Mouse (Mus musculus) limb, embryonic 11.5 days (tissue): Measurements from ENCODE around the gene Gm17660. TPM values are rescaled to one million over a fixed set of nuclear protein-coding genes. Genes with fewer than 3 reads are reported as not detected.

Source experiments
- ATAC-seq: fragments of 200-750 bp; cut with Nextera tagmentation; 2 replicates; pipeline ENCODE4 v1.8.0; 2017; ENCODE audit warnings: low read depth; ENCODE audit not compliant: insufficient number of reproducible peaks, low FRiP score, low TSS enrichment
- DNase-seq: peaks from one replicate; pipeline ENCODE4 v3.0.0-alpha.2; 2015; ENCODE audit warnings: low spot score
- H3K27ac ChIP-seq: fragments of 300-500 bp; sonication (generic); replicated peaks from 2 replicates; pipeline ENCODE4 v1.5.1; 2014; ENCODE audit warnings: low read depth, mild to moderate bottlenecking, low read length
- H3K27me3 ChIP-seq: fragments of 300-500 bp; sonication (generic); 2 replicates; pipeline ENCODE4 v1.6.1; 2014; ENCODE audit warnings: mild to moderate bottlenecking, low read length, mixed read lengths; ENCODE audit not compliant: control insufficient read depth, insufficient read depth
- H3K36me3 ChIP-seq: fragments of 300-500 bp; sonication (generic); 2 replicates; pipeline ENCODE4 v1.6.1; 2014; ENCODE audit warnings: mild to moderate bottlenecking, low read length, moderate library complexity, mixed read lengths; ENCODE audit not compliant: control insufficient read depth, insufficient read depth
- H3K4me1 ChIP-seq: fragments of 300-500 bp; sonication (generic); 2 replicates; pipeline ENCODE4 v1.6.1; 2014; ENCODE audit warnings: low read length, mixed read lengths; ENCODE audit not compliant: control insufficient read depth, insufficient read depth
- H3K4me2 ChIP-seq: fragments of 300-500 bp; sonication (generic); 2 replicates; pipeline ENCODE4 v1.6.1; 2014; ENCODE audit warnings: low read depth, mild to moderate bottlenecking, moderate library complexity; ENCODE audit not compliant: severe bottlenecking
- H3K4me3 ChIP-seq: fragments of 300-500 bp; sonication (generic); 2 replicates; pipeline ENCODE4 v1.5.1; 2014; ENCODE audit warnings: low read depth, low read length
- H3K9ac ChIP-seq: fragments of 300-500 bp; sonication (generic); 2 replicates; pipeline ENCODE4 v1.6.1; 2014; ENCODE audit warnings: mild to moderate bottlenecking, low read length
- H3K9me3 ChIP-seq: fragments of 300-500 bp; sonication (generic); 2 replicates; pipeline ENCODE4 v1.6.1; 2016; ENCODE audit warnings: low read length; ENCODE audit not compliant: control insufficient read depth
- WGBS: fragments of 180-500 bp; shearing (Covaris S2); extraction: QIAGEN DNeasy Blood & Tissue Kit; methylation state at CpG from one replicate; pipeline ENCODE4 v1.1.7; 2014; 5-methylcytosine and 5-hydroxymethylcytosine counted together
- polyA plus RNA-seq: library from polyadenylated mRNA; unstranded; fragments of >200 nt; fragmentation: Nextera tagmentation; extraction: Ambion mirVana; gene quantifications from 2 replicates; pipeline ENCODE4 v1.2.1, GENCODE M21; 2014

The Gm17660 gene
- polyA plus RNA-seq, 1 experiment from 2014 or later, result not detected

DNA sequence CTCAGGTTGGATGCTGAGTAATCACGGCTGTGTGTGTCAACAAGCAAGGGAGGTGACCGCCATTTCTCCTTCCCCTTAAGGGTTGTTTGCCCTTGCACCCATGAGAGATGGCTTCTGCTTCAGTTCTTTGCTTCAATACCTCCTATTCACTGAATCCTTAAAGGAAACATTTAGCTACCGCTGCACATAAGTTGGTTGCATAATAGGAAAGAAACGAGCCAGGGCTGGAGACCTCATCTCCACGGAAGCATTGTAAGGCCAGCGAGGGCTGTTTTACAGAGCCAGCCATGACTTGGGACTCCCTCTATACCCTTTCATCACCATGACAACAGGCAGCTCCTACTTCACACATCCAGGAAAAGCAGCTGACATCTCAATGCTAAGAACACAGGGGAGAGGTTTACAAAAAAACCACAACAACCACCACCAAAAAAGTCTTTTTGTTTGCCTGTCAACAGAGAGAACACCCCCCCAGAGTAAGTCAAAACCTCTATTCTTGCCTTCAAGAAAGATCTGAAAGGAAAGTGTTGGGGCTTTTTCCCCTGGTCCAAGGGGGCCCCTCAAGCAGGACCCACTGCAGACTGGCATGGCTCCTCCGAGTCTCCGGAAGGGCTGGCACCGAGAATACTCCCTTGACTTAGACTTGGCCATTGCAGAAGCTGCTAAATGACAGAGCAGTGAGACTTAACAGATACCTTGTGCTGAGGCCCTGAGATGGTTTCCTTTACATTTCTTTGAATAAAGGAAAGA, 32.9 kb upstream of the Gm17660 start:
- 43% methylated on average over 9 of the region's 9 CpGs for WGBS
- Histone ChIP-seq H3K27ac (no peak overlapping the region), H3K4me2 (no peak overlapping the region), H3K4me1 (peaks cover 36% of the 10 kb centered on the region), H3K36me3 (no peaks in the 10 kb centered on the region), H3K9ac (no peak overlapping the region), H3K9me3 (no peaks in the 10 kb centered on the region), H3K4me3 (no peak overlapping the region), H3K27me3 (no peaks in the 10 kb centered on the region)
- DNase-seq (no peak), ATAC-seq (no peak)

DNA sequence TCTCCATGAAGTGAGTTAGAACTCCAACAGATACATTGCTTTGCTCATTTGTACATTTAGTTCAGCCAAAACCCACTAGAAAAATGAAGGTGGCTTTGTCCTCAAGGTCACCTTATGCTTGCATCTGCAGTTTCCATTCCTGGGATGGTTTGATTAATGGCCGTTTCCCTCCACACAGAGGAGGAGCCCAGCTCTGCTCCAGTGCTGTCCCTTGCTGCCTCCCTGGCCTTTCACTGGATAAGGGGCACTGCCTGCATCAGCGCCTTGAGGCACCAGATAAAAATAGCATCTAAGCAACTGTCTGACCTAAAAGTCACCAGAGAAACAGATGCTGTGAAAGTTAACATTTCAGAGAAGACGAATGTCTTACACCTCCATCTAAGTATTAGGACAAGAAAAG, 32.1 kb upstream of the Gm17660 start:
- Histone ChIP-seq H3K4me2 (peak overlapping the region; percentile 28; the same call in 1 of the 2 replicates), H3K4me3 (no peak overlapping the region), H3K9ac (no peak overlapping the region), H3K27me3 (no peaks in the 10 kb centered on the region), H3K27ac (no peak overlapping the region), H3K9me3 (no peaks in the 10 kb centered on the region), H3K4me1 (peaks cover 36% of the 10 kb centered on the region), H3K36me3 (no peaks in the 10 kb centered on the region)
- DNase-seq (no peak), ATAC-seq (no peak)
- 37% methylated on average over 3 of the region's 3 CpGs for WGBS

DNA sequence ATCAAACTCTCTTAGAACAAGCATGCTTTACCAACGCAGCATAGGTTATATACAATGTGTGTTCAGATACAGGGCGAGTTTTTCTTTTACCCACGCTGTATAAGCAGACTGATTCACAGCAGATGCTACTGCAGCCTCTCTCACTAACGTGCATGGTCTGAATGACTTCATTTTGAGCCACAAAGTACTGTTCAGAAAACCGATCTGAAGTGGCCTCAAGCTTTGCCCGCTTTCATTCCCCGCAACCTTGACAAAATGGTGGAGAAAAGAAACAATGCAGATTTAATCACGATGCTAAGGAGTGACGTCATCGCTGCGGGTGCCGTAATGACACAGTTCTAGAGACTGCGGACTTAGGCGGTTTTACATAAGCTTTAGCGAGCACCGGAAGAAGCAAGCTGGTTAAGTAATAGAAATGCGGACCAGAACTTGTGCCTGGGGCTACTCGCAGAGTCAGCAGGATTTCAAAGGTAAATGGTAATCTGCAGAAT, 31.5 kb upstream of the Gm17660 start:
- Histone ChIP-seq H3K4me2 (peak overlapping the region; percentile 28), H3K9me3 (no peaks in the 10 kb centered on the region), H3K27ac (0 out of 2 replicates have a peak overlapping the region, but pooled peaks have one; percentile 14), H3K27me3 (no peaks in the 10 kb centered on the region), H3K36me3 (no peaks in the 10 kb centered on the region), H3K4me1 (peaks cover 36% of the 10 kb centered on the region), H3K4me3 (no peak overlapping the region), H3K9ac (no peak overlapping the region)
- WGBS, result 27% methylated on average over 18 of the region's 18 CpGs
- ATAC-seq (0 out of 2 replicates have a peak, but pooled peaks have one; percentile 13), DNase-seq (peak; percentile 56)

DNA sequence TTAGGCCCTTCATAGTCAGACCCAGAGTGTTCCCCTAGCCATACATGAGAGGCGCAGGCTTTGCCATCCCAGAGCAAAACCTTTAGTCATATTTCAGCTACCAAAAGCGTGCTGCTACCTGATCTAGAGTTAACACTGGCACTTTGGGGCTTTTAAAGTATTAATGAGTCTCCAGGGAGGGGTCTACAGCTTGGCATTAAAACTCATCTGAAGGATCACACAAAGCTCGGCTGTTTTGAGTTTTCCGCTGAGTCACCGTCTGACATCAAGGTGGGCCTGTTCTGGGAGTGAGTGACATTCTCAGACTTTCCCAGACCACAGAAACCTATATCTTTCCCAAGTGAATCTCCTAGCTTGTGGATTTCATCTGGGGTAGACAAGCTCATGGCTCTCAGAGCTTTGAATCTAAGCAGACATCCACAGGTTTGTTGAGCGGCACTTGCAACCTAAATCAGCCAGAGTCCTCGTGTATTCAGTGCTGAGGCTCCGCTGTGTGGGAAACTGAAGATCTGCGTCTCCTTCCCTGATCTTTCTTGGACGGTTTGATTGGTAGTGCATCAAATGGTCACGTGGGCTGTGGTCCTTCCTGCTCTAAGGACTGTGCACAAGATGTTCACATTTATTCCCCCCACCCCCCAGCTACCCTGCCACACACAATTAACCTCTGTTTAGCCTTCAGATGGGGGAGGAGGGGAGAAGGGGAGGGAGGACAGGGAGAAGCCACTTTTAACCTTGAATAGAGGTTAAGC, 30.9 kb upstream of the Gm17660 start:
- H3K4me3 ChIP-seq, result no peak overlapping the region
- no peak overlapping the region for H3K9ac ChIP-seq
- DNase-seq (peak; percentile 39), ATAC-seq (peak; percentile 33)
- no peaks in the 10 kb centered on the region for H3K36me3 ChIP-seq
- 49% methylated on average over 11 of the region's 11 CpGs for WGBS
- no peak overlapping the region for H3K27ac ChIP-seq
- no peaks in the 10 kb centered on the region for H3K27me3 ChIP-seq
- H3K9me3 ChIP-seq, result no peaks in the 10 kb centered on the region
- H3K4me2 ChIP-seq, result peak overlapping the region; percentile 28; the same call in 1 of the 2 replicates
- H3K4me1 ChIP-seq, result peaks cover 30% of the 10 kb centered on the region

DNA sequence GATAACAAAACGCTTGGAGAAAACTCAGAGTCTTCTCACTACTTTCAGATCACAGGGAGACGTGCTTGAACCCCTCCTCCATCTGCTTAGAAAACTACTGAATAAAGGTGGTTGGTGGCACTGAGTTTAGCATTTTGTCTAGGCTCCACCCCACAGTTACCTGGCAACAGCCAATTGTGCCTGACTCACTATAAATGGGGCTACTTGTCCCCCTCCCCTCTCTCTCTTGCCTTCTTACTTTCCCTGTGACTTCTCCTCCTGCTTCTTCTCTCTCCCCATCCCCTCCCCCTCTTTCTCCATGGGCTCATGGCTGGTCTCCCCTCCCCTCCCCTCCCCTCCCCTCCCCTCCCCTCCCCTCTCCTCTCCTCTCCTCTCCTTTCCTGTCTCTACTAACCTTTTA, 26.7 kb upstream of the Gm17660 start:
- DNase-seq, result no peak
- no peak for ATAC-seq
- Histone ChIP-seq H3K9ac (no peak overlapping the region), H3K4me1 (peaks cover 17% of the 10 kb centered on the region), H3K27me3 (no peaks in the 10 kb centered on the region), H3K36me3 (no peaks in the 10 kb centered on the region), H3K4me3 (no peak overlapping the region), H3K9me3 (no peaks in the 10 kb centered on the region), H3K4me2 (no peak overlapping the region), H3K27ac (no peak overlapping the region)
- 61% methylated on average over 2 of the region's 2 CpGs for WGBS

DNA sequence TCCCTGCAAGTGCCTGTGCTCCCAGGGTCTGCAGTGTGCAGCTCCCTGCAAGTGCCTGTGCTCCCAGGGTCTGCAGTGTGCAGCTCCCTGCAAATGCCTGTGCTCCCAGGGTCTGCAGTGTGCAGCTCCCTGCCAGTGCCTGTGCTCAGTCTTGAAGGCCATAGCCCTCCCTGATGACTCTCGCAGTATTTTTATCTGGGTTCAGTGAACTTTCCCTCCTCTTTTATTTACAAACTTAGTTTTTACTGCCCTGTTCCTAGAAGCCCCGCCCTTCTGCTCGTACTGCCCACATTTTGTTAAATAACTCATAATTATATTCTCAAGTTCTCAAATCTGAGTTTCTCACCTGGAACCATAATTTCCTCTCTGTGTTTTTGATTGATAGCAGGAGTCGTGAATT, 25.8 kb upstream of the Gm17660 start:
- no peak for ATAC-seq
- no peak for DNase-seq
- Histone ChIP-seq H3K27me3 (no peaks in the 10 kb centered on the region), H3K4me3 (no peak overlapping the region), H3K9ac (no peak overlapping the region), H3K4me2 (no peak overlapping the region), H3K4me1 (peaks cover 7% of the 10 kb centered on the region), H3K27ac (no peak overlapping the region), H3K36me3 (no peaks in the 10 kb centered on the region), H3K9me3 (no peaks in the 10 kb centered on the region)
- WGBS, result 70% methylated on average over 4 of the region's 4 CpGs

- H3K4me1 ChIP-seq, result 0 out of 2 replicates have a peak, but pooled peaks cover 5% of the 10 kb centered on the region
- no peaks in the 10 kb centered on the region for H3K36me3 ChIP-seq
- H3K4me3 ChIP-seq, result no peak overlapping the region
- DNase-seq (no peak), ATAC-seq (no peak)
- no peak overlapping the region for H3K9ac ChIP-seq
- whole genome bisulfite sequencing, result 18% methylated on average over 10 of the region's 10 CpGs
- H3K4me2 ChIP-seq, result no peak overlapping the region; the same call in 1 of the 2 replicates
- no peaks in the 10 kb centered on the region for H3K27me3 ChIP-seq
- no peak overlapping the region for H3K27ac ChIP-seq
- H3K9me3 ChIP-seq, result no peaks in the 10 kb centered on the region
Measured at GRCm38 (mm10) chr5:104101678-104102531, 24.5 kb upstream of the Gm17660 start.
